Mouse (Mus musculus): ENCODE data around the gene Olfr955.

Gene Olfr955

GRCm38 (mm10) chr9:39471844-39472243 is at the start of gene Olfr955:
Gene Olfr955, minus strand, starts transcription at chr9:39471944.
- in situ Hi-C loops (cut with MboI, MseI) = no loop called here

- in situ Hi-C loops (cut with MboI, MseI) = no loop called here
Measured at GRCm38 (mm10) chr9:39518595-39518994, 46.9 kb upstream of the Olfr955 start.

- in situ Hi-C loops (cut with MboI, MseI) = no loop called here
Measured at GRCm38 (mm10) chr9:39515531-39515930, 43.8 kb upstream of the Olfr955 start, which contains the start of gene Olfr957. Gene Olfr957, minus strand, starts transcription at chr9:39515809.

- in situ Hi-C loops (cut with MboI, MseI) = no loop called here
Measured at GRCm38 (mm10) chr9:39509412-39509811, 37.7 kb upstream of the Olfr955 start.

GRCm38 (mm10) chr9:39508998-39509397 is 37.3 kb upstream of the Olfr955 start:
- in situ Hi-C loops (cut with MboI, MseI) = no loop called here

GRCm38 (mm10) chr9:39493895-39494294 is 22.2 kb upstream of the Olfr955 start, which contains the start of gene Olfr44:
Gene Olfr44, minus strand, starts transcription at chr9:39493995.
- in situ Hi-C loops (cut with MboI, MseI) = no loop called here

GRCm38 (mm10) chr9:39456401-39456800 is 15.3 kb downstream of the Olfr955 start, which contains the start of gene Olfr954:
Gene Olfr954, plus strand, starts transcription at chr9:39456701.
- in situ Hi-C loops (cut with MboI, MseI) = no loop called here

- in situ Hi-C loops (cut with MboI, MseI) = no loop called here
Measured at GRCm38 (mm10) chr9:39427048-39427447, 44.7 kb downstream of the Olfr955 start, which contains the start of gene Olfr952. Gene Olfr952, minus strand, starts transcription at chr9:39427148.

All from T-helper 17 cell (primary cell).